Mouse (Mus musculus) embryonic facial prominence, embryonic 13.5 days (tissue): ENCODE measurements at regions not wholly inside any gene's neighbourhood (a gene's known extent, or its start where the extent isn't known, plus 50 kb on each side); places are given as distances from the start of the nearest gene placed in this dataset.
A peak's percentile ranks its signal among the peaks of the same experiment; 100 is the strongest.

ENCODE experiments used
- ATAC-seq: fragments of 200-750 bp; cut with Nextera tagmentation; 2 replicates; pipeline ENCODE4 v1.8.0; 2017; ENCODE audit warnings: low read depth; ENCODE audit not compliant: insufficient number of reproducible peaks, insufficient read depth, low FRiP score, low TSS enrichment
- H3K27ac ChIP-seq: fragments of 300-500 bp; sonication (generic); 2 replicates; pipeline ENCODE4 v1.5.1; 2015; ENCODE audit warnings: moderate library complexity, mild to moderate bottlenecking, inconsistent platforms
- H3K27me3 ChIP-seq: fragments of 300-500 bp; sonication (generic); 2 replicates; pipeline ENCODE4 v1.6.1; 2015; ENCODE audit warnings: mild to moderate bottlenecking, inconsistent platforms
- H3K36me3 ChIP-seq: fragments of 300-500 bp; sonication (generic); 2 replicates; pipeline ENCODE4 v1.6.1; 2015; ENCODE audit warnings: mild to moderate bottlenecking, inconsistent platforms
- H3K4me1 ChIP-seq: fragments of 300-500 bp; sonication (generic); 2 replicates; pipeline ENCODE4 v1.6.1; 2015; ENCODE audit warnings: inconsistent platforms
- H3K4me2 ChIP-seq: fragments of 300-500 bp; sonication (generic); 2 replicates; pipeline ENCODE4 v1.6.1; 2015; ENCODE audit warnings: moderate library complexity, mild to moderate bottlenecking, inconsistent platforms
- H3K4me3 ChIP-seq: fragments of 300-500 bp; sonication (generic); 2 replicates; pipeline ENCODE4 v1.5.1; 2015; ENCODE audit warnings: mild to moderate bottlenecking, inconsistent platforms
- H3K9ac ChIP-seq: fragments of 300-500 bp; sonication (generic); 2 replicates; pipeline ENCODE4 v1.6.1; 2015; ENCODE audit warnings: mild to moderate bottlenecking, inconsistent platforms
- H3K9me3 ChIP-seq: fragments of 300-500 bp; sonication (generic); 2 replicates; pipeline ENCODE4 v1.6.1; 2016; ENCODE audit warnings: inconsistent platforms
- WGBS: fragments of 180-500 bp; shearing (Covaris S2); methylation state at CpG from one replicate; pipeline ENCODE4 v1.1.7; 2015; ENCODE audit warnings: mixed read lengths; 5-methylcytosine and 5-hydroxymethylcytosine counted together

DNA sequence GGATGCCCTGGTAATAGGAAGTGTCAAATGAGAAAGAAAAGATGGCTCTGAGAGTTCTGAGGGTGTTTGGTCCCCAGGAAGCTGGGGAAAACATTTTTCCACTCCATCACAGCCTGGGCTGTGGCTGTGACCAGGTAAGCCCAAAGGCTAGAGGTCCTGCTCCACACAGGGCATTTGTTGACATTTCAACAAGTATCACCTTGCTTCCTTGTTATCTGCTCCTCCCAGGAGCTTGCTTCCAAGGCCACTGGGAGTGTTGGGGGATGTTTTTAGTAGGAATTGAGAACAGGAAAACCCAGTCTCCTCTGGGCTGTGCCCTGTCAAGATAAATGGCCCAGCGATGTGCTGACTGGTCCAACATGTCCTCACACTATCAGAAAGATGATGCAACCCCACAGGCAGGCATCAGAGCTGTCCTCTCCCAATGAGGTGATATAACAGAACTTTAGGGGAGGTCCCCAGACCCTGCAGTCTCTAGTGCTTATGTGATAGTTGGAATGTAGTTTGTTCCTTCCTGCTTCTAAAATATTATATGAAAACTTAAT is 137.1 kb downstream of the Ets2 start:
- Histone ChIP-seq H3K4me2 (no peak overlapping the region), H3K36me3 (no peaks in the 10 kb centered on the region), H3K9me3 (no peaks in the 10 kb centered on the region), H3K4me3 (no peak overlapping the region), H3K27me3 (no peaks in the 10 kb centered on the region; the same call in 1 of the 2 replicates), H3K27ac (no peak overlapping the region), H3K4me1 (peaks cover 19% of the 10 kb centered on the region), H3K9ac (no peak overlapping the region)
- 50% methylated on average over 1 of the region's 1 CpGs for WGBS
- ATAC-seq: no peak

DNA sequence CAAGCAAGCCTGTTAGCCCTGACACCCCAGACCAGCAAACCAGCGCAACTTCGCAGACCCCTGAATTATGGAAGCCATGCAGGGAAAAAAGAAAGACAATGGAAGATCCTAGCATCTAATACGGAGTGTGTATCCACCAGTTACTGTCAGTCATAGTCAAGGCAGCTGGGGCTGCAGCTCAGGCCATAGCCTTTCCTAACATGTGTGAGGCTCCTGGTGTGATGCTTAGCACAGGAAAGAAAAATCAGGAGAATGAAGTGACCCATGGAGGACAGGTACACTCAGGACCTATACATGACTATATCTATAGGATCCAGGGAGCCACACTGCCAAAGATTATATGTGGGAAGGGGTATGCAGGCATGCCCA is 136.6 kb downstream of the Ets2 start:
- no peak overlapping the region for H3K9ac ChIP-seq
- H3K36me3 ChIP-seq: no peaks in the 10 kb centered on the region
- no peaks in the 10 kb centered on the region for H3K9me3 ChIP-seq
- no peak overlapping the region for H3K4me3 ChIP-seq
- no peaks in the 10 kb centered on the region; the same call in 1 of the 2 replicates for H3K27me3 ChIP-seq
- ATAC-seq: no peak
- peaks cover 24% of the 10 kb centered on the region for H3K4me1 ChIP-seq
- H3K4me2 ChIP-seq: no peak overlapping the region
- 84% methylated on average over 3 of the region's 3 CpGs for WGBS
- H3K27ac ChIP-seq: no peak overlapping the region

DNA sequence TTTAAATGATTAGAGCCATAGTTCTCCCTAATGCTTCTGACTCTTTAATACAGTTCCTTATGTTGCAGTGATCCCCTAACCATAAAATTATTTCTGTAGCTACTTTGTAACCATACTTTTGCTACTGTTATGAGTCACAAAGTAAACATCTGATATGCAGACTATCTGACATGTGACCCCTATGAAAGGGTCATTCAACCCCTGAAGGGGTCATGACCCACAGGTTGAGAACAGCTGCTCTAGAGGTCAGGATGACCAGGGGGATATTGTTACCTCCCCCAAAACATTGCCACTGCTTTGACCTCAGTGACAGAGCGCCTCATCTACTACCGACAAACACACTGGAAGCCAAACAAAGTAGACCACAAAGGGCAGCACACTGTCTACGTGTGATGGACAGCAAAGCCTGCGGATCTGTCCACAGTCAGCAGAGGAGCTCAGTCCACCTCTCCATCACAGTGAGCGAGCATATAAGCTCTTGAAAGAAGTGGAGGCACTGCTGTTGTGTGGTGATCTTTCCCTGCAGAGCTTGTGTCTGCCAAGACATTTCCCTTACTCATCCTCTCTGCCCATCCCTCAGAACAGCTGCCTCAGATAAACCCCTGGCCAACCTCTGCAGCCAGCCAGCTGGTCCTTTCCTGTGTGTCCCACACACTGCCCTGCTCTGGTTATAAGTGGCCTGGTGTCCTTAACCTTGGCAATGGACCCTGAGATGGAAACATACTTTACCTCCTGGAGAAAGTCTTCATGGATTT is 136.0 kb downstream of the Ets2 start:
- Histone ChIP-seq H3K27me3 (no peaks in the 10 kb centered on the region; the same call in 1 of the 2 replicates), H3K4me3 (no peak overlapping the region), H3K9me3 (no peaks in the 10 kb centered on the region), H3K9ac (no peak overlapping the region), H3K4me2 (no peak overlapping the region), H3K36me3 (no peaks in the 10 kb centered on the region), H3K27ac (no peak overlapping the region), H3K4me1 (peaks cover 30% of the 10 kb centered on the region)
- no peak for ATAC-seq
- WGBS: 52% methylated on average over 5 of the region's 5 CpGs

DNA sequence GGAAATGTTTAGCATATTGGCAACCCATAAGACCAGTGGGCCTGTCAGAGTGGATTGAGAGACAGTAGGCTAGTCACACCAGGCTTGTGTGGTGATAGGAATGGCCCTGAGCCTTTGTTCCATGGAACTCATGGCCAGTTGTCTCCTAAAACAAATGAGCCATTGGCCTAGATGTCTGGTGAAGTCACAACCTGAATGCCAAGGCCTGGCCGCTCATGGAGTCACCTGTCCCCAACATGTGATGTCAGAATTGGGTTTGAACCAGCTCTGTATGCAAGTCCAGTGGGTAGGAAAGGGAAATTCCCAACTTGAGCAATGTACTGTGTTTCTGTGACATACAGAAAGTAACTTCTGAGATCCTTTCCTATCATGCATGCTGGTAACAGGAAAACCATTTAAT is 134.1 kb downstream of the Ets2 start:
- ATAC-seq: no peak
- no peak overlapping the region for H3K9ac ChIP-seq
- H3K9me3 ChIP-seq: no peaks in the 10 kb centered on the region
- H3K4me1 ChIP-seq: peaks cover 48% of the 10 kb centered on the region
- H3K4me3 ChIP-seq: no peak overlapping the region
- no peak overlapping the region for H3K4me2 ChIP-seq
- 0 out of 2 replicates have a peak overlapping the region, but pooled peaks have one; percentile 87 for H3K27ac ChIP-seq
- no peaks in the 10 kb centered on the region; the same call in 1 of the 2 replicates for H3K27me3 ChIP-seq
- WGBS: 94% methylated on average over 1 of the region's 1 CpGs
- no peaks in the 10 kb centered on the region for H3K36me3 ChIP-seq

DNA sequence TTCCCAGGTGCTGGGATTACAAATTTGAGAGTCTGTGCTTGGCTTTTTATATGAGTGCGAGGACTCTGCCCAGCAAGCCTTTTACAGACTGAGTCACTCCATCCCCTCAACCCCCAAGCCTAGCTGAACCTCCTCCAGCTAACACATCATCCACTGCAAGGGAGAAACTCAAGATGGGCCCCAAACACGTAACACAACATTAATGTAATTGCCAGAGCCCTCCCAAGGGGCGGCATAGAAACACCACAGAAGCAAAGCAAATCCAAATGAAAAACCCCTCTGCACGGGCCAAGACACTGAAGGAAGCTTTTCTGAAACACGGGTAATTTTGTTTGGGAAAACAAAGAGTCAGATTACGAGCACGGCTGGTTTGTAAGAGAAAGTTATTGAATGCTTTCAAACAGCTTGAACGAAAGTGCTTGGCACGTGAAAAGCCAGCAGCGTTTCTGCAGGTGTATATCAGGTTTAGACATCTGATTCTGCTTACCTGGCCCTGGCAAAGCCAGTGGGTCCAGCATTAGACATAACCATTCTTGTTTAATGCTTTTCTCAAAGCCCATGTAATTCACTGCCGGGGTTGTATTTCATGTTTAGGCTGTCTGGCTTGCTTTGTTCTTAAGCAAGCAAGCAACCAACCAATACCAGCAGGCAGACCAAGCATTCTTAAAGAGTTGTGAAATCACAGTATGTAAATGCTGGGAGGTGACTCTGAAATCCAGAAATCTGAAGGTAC is 132.8 kb downstream of the Ets2 start:
- H3K27ac ChIP-seq: peak overlapping the region; percentile 87
- no peaks in the 10 kb centered on the region; the same call in 1 of the 2 replicates for H3K27me3 ChIP-seq
- H3K4me2 ChIP-seq: peak overlapping the region; percentile 22
- H3K36me3 ChIP-seq: no peaks in the 10 kb centered on the region
- H3K9ac ChIP-seq: 0 out of 2 replicates have a peak overlapping the region, but pooled peaks have one; percentile 36
- 10% methylated on average over 11 of the region's 11 CpGs for WGBS
- H3K4me3 ChIP-seq: no peak overlapping the region
- H3K9me3 ChIP-seq: no peaks in the 10 kb centered on the region
- ATAC-seq: peak; percentile 64
- peaks cover 48% of the 10 kb centered on the region for H3K4me1 ChIP-seq

DNA sequence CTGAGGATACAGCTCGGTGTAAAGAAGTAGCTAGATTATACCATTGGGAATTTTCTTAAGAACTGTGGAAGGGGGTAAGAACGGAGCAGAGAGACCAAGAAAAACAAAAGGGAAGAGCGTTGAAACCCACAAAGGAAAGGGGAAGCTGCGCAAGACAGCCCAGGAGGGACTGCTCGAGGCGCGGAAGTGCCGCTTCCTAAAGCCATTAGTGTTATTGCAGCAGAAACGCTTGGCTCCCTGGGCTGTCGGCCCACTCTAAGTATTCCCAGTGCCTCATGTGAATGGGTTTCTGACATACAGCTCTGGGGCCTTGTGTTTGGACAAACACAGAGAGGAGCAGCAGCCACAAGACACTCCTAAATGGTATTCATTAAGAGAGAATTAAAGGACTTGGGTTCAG is 131.6 kb downstream of the Ets2 start:
- WGBS: 74% methylated on average over 10 of the region's 10 CpGs
- Histone ChIP-seq H3K4me2 (no peak overlapping the region), H3K4me1 (peaks cover 48% of the 10 kb centered on the region)

DNA sequence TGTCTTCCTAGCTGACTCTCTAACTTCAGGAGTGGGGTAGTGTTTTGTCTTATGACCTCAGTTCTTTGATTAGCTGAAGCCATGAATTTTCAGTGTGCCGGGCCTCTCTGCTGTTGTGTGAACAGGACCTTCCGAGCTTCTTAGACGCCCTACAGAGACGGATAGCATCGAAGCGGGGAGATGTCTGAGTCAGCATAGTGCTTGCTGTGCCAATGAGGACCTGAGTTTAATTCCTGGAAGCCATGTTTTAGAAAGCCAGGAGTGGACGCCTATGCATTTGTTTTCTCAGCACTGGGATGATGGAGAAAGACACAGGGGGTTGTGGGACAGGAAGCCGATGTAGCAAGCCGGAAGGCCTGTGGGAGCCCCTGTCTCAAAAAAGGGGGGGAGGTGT is 130.5 kb downstream of the Ets2 start:
- H3K9ac ChIP-seq: no peak overlapping the region
- H3K4me1 ChIP-seq: peaks cover 50% of the 10 kb centered on the region
- no peak for ATAC-seq
- no peaks in the 10 kb centered on the region for H3K36me3 ChIP-seq
- no peak overlapping the region for H3K4me2 ChIP-seq
- H3K27ac ChIP-seq: peak overlapping the region; percentile 87
- H3K4me3 ChIP-seq: no peak overlapping the region
- no peaks in the 10 kb centered on the region for H3K9me3 ChIP-seq
- 77% methylated on average over 9 of the region's 9 CpGs for WGBS
- H3K27me3 ChIP-seq: no peaks in the 10 kb centered on the region; the same call in 1 of the 2 replicates

More for the DNA sequence above, 131.6 kb downstream of the Ets2 start:
- no peaks in the 10 kb centered on the region for H3K9me3 ChIP-seq
- H3K4me3 ChIP-seq: no peak overlapping the region
- H3K9ac ChIP-seq: no peak overlapping the region
- H3K27ac ChIP-seq: peak overlapping the region; percentile 87
- no peaks in the 10 kb centered on the region for H3K36me3 ChIP-seq
- no peaks in the 10 kb centered on the region; the same call in 1 of the 2 replicates for H3K27me3 ChIP-seq
- ATAC-seq: no peak

DNA sequence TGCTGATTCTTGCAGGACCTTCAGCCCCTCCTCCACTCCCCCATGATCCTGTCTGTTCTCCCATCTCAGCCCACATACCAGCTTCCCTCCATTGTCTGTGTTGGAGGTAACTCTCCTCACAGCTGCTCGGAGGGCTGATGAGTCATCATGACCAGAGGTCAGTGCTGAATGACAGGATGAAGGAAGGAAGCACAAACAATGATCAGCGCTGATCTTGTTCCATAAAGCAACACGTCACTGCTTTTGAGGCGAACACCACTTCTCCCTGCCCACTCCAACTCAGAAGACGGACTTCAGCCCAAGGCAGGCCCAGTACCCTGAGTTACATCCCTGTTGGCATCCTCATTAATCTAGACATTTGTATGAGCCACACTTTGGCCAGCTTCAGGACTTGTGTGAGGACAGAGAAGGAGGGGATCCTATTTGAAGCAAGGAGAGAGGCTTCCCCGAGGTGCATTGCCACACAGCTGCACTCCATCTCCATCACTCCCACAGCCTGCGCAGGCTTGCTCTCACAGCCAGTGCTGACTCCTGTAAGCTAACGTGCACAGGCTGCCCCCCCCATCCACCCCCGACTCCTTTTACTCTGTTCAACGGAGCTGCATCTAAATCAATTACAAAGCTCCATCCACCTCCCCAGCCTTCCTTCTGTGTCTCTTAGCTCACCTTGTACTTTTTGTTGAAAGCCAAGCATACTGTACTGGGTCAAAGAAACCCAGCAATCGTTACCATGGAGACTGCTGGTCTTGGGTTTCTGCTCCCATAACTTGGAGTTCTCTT is 129.9 kb downstream of the Ets2 start:
- H3K4me1 ChIP-seq: peaks cover 51% of the 10 kb centered on the region
- H3K4me2 ChIP-seq: no peak overlapping the region
- H3K4me3 ChIP-seq: no peak overlapping the region
- H3K9me3 ChIP-seq: no peaks in the 10 kb centered on the region
- peak overlapping the region; percentile 87 for H3K27ac ChIP-seq
- H3K9ac ChIP-seq: no peak overlapping the region
- H3K36me3 ChIP-seq: no peaks in the 10 kb centered on the region
- WGBS: 43% methylated on average over 11 of the region's 11 CpGs
- no peak for ATAC-seq
- no peaks in the 10 kb centered on the region; the same call in 1 of the 2 replicates for H3K27me3 ChIP-seq

DNA sequence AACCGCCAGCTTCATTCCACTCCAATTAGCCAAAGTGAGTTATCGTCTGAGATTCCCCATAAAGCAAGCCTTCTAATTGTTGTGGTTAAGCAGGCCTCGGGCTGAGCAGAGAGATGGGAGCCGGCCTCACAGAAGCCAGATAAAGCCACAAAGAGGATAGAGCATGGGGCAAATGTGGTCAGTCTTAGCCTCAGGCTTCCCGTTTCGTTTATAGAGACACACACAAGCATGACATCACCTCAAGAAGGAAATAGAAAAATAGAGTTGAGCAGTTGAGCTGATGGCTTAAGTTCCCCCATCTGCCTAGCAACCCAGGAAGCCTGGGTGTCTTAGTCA is 125.5 kb downstream of the Ets2 start:
- H3K4me3 ChIP-seq: no peak overlapping the region
- H3K4me1 ChIP-seq: peaks cover 44% of the 10 kb centered on the region
- ATAC-seq: no peak
- H3K9me3 ChIP-seq: no peaks in the 10 kb centered on the region
- H3K36me3 ChIP-seq: no peaks in the 10 kb centered on the region
- H3K4me2 ChIP-seq: no peak overlapping the region
- WGBS: 48% methylated on average over 6 of the region's 6 CpGs
- peak overlapping the region; percentile 28; the same call in 1 of the 2 replicates for H3K27ac ChIP-seq
- H3K27me3 ChIP-seq: no peaks in the 10 kb centered on the region; the same call in 1 of the 2 replicates
- H3K9ac ChIP-seq: no peak overlapping the region

DNA sequence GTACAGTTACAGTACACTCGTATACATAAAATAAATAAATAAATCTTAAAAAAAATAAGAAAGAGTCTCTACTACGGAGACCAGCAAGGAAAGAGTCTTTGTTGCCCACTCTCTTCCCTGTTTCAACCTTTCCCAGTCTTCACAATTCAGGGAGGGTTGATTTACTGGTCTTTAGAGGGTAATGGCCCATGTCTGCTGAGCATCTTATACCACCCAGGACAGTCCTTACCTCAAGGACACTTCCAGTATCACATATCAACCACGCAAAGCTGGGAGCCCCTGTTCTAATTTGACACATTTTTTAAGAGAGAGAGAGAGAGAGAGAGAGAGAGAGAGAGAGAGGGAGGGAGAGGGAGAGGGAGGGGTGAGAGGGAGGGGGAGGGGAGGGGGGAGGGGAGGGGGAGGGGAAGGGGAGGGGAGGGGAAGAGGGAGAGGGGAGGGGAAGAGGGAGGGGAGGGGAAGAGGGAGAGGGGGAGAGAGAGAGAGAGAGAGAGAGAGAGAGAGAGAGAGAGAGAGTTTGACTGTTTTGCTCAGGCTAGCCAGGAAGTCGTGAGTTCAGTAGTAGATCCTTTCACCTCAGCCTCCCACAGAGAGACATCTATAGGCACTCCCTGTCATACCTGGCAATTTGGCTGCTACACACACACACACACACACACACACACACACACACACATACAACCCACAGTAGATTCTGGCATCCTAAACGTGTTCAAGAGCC is 125.0 kb downstream of the Ets2 start:
- Histone ChIP-seq H3K27ac (peak overlapping the region; percentile 28; the same call in 1 of the 2 replicates), H3K4me3 (no peak overlapping the region), H3K4me2 (no peak overlapping the region), H3K9ac (no peak overlapping the region), H3K36me3 (no peaks in the 10 kb centered on the region), H3K27me3 (no peaks in the 10 kb centered on the region; the same call in 1 of the 2 replicates), H3K4me1 (peaks cover 38% of the 10 kb centered on the region), H3K9me3 (no peaks in the 10 kb centered on the region)
- ATAC-seq: no peak
- WGBS: 74% methylated on average over 5 of the region's 5 CpGs

DNA sequence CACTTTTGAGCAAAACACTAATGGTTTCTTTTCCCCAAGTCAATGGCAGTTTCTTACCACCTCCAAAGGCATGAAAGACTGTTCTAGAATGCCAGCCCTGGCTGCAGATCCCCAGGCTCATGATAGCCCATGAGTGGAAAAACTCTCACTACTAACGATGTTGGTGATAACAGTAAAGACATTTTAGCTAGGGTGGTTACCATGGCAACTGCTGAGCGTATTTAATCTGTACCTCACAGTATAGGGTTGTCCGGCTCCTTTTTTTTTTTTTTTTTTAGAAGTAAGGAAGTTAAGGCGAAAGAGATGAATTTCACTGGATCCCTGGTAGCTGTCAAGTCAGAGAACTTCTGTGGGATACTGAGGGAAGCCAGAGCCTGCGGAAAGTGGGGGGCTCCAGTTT is 123.8 kb downstream of the Ets2 start:
- Histone ChIP-seq H3K9me3 (no peaks in the 10 kb centered on the region), H3K27ac (peak overlapping the region; percentile 52; the same call in 1 of the 2 replicates), H3K27me3 (no peaks in the 10 kb centered on the region), H3K4me3 (no peak overlapping the region), H3K36me3 (no peaks in the 10 kb centered on the region), H3K4me2 (no peak overlapping the region), H3K4me1 (peaks cover 31% of the 10 kb centered on the region), H3K9ac (no peak overlapping the region)
- no peak for ATAC-seq
- WGBS: 48% methylated on average over 5 of the region's 5 CpGs
